Mouse (Mus musculus): Measurements from ENCODE around the gene Fer1l4. TPM values are rescaled to one million over a fixed set of nuclear protein-coding genes. Genes with fewer than 3 reads are reported as not detected.

Gene Fer1l4
- polyA plus RNA-seq (2014; fragmentation: Nextera tagmentation; extraction: Ambion mirVana) = not detected in 2 replicates

DNA sequence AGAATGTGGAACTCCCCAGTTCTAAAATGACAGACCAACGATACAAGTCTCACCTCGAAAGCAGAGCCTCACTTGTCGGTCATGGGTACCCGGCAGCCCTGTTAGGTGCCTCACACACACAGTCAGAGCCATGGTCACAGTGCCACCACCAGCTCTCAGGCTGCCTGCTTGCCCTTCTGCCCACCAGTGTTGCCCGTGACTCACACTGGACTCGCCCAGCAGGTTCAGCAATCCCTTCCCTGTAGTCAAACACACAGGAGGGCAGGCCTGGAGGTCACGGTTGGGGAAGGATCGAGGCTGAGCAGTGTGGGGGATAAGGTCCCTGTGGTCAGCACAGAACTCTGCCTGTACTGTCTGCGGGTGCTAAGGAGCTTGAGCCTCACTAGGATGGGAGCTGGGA is at the start of gene Fer1l4:
Gene Fer1l4 (minus strand): TSS at position 132 of the 400 bp plus-strand sequence.
- WGBS = 80% methylated on average over 9 of the region's 9 CpGs
- H3K36me3 ChIP-seq (replicated peaks; ENCODE audit: control insufficient read depth, insufficient read depth) = no peaks in the 10 kb centered on the region
- no peak within 1 kb of the TSS for H3K4me2 ChIP-seq (replicated peaks)
- no peaks in the 10 kb centered on the region for H3K4me1 ChIP-seq (replicated peaks; ENCODE audit: control insufficient read depth, insufficient read depth, low read length)
- ATAC-seq (ENCODE audit: low FRiP score) (no peak), DNase-seq (ENCODE audit: low spot score) (no peak)
- H3K9me3 ChIP-seq (ENCODE audit: control insufficient read depth, low read length) = no peaks in the 10 kb centered on the region
- H3K4me3 ChIP-seq (replicated peaks; ENCODE audit: low read length) = no peak within 1 kb of the TSS
- no peak within 1 kb of the TSS for H3K27ac ChIP-seq
- no peaks in the 10 kb centered on the region for H3K27me3 ChIP-seq (ENCODE audit: control insufficient read depth, insufficient read depth, low read length)
- H3K9ac ChIP-seq = no peak within 1 kb of the TSS

DNA sequence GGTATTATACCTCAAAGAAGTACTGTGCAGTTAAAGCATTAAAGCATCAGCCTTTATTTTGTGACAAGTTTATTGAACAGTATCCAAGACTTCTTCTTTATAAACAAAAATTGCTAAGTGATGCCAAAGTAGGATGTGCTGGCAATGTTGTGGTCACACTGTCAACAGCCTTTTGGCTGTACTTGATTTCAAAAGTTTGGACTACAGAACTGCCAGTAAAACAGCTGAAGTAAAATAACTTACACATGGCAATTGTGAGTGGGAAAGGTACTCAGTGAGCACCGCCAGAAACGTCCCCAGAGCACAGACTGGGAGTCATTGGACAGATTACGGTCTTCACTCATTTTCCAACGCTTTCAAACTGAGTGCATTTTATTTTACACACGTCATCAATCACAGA is 39.2 kb upstream of the Fer1l4 start:
- Histone ChIP-seq H3K9me3 (ENCODE audit: control insufficient read depth, low read length) (no peaks in the 10 kb centered on the region), H3K4me2 (replicated peaks) (no peak overlapping the region), H3K27ac (no peak overlapping the region), H3K27me3 (ENCODE audit: control insufficient read depth, insufficient read depth, low read length) (no peaks in the 10 kb centered on the region), H3K9ac (no peak overlapping the region), H3K4me3 (replicated peaks; ENCODE audit: low read length) (no peak overlapping the region), H3K36me3 (replicated peaks; ENCODE audit: control insufficient read depth, insufficient read depth) (peaks cover 38% of the 10 kb centered on the region), H3K4me1 (replicated peaks; ENCODE audit: control insufficient read depth, insufficient read depth, low read length) (peaks cover 10% of the 10 kb centered on the region; the same call in 1 of the 2 replicates)
- 79% methylated on average over 5 of the region's 5 CpGs for WGBS
- DNase-seq (ENCODE audit: low spot score) = no peak
- ATAC-seq (ENCODE audit: low FRiP score) = no peak

DNA sequence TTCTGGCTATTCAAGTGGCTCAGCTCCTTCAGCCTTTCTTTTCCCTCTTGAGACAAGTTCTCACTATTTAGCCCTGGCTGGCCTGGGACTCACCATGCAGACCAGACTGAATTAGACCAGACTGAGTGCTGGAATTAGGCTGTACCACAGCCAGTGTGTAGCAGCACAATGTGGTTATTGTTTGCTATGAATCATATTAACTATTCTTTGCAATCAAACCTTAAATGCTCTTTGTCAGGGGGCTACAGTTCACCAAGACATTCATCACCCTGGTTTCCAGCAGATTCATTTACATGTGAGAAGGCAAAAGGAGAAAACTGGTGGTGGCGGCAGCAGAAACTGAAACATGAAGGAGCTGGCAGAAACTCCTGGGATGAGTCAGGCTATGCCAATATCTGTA is 37.1 kb upstream of the Fer1l4 start:
- H3K27ac ChIP-seq = 0 out of 2 replicates have a peak overlapping the region, but pooled peaks have one; percentile 9
- ATAC-seq (ENCODE audit: low FRiP score) (peak; percentile 66; the same call in 1 of the 2 replicates), DNase-seq (ENCODE audit: low spot score) (no peak)
- H3K4me3 ChIP-seq (replicated peaks; ENCODE audit: low read length) = no peak overlapping the region
- H3K9ac ChIP-seq = no peak overlapping the region
- no peaks in the 10 kb centered on the region for H3K27me3 ChIP-seq (ENCODE audit: control insufficient read depth, insufficient read depth, low read length)
- no peaks in the 10 kb centered on the region for H3K9me3 ChIP-seq (ENCODE audit: control insufficient read depth, low read length)
- H3K4me1 ChIP-seq (replicated peaks; ENCODE audit: control insufficient read depth, insufficient read depth, low read length) = peaks cover 10% of the 10 kb centered on the region; the same call in 1 of the 2 replicates
- no peak overlapping the region for H3K4me2 ChIP-seq (replicated peaks)
- 30% methylated on average over 1 of the region's 1 CpGs for WGBS
- peaks cover 17% of the 10 kb centered on the region for H3K36me3 ChIP-seq (replicated peaks; ENCODE audit: control insufficient read depth, insufficient read depth)

DNA sequence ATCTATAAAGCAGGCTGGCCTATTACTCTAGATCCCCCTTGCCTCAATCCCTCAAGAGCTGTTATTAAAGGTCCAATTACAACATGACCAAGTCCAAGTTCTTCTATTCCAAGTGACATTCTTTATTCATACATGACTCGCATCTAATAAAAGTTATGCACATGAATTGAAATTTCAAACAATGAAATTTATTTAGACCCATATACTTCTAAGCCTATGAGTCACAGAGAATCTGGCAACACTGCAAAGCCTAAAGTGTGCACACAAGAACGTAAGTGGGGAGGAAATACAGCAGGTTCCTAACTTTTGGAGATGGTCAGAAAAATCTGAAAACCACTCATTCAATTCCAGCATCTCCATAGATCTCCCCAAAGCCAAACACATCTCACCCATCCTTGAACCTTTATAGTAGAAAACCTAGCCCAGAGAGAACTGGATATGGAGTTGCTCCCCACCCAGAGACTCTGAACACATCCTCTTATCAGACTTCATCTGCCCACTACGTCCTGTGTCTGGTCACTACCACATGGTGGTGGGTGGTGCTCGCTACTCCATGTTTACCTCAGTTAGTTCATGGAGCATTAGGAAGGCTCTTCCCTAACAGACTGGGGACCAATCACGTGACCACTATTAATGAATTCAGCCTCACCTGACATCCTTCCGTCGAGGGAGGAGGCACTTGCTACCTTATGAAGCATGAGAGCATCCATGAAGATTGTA is 34.8 kb upstream of the Fer1l4 start:
- WGBS = 93% methylated on average over 7 of the region's 7 CpGs

DNA sequence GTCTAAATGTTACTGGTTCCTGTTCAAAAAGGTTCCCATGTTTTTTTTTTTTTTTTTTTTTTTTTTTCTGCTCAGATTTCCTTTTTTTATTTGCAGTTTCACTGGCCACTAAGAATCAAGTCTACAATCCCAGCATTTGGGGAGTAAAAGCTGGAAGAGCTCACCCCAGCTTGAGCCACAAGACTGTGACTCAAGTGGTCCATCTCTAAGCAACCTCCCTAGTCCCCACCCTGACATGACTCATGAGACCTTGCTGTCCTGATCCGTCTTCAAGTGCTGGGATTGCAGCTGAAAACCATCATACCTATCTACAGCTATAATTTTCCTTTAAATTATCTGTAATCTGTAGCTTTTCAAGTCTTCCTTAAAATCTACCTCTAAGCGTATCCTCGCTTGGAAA is 31.8 kb upstream of the Fer1l4 start:
- WGBS = 91% methylated on average over 3 of the region's 3 CpGs
- no peaks in the 10 kb centered on the region for H3K27me3 ChIP-seq (ENCODE audit: control insufficient read depth, insufficient read depth, low read length)
- ATAC-seq (ENCODE audit: low FRiP score) = no peak

More for the DNA sequence above, 34.8 kb upstream of the Fer1l4 start:
- Histone ChIP-seq H3K9me3 (ENCODE audit: control insufficient read depth, low read length) (no peaks in the 10 kb centered on the region), H3K4me3 (replicated peaks; ENCODE audit: low read length) (no peak overlapping the region), H3K4me1 (replicated peaks; ENCODE audit: control insufficient read depth, insufficient read depth, low read length) (peaks cover 10% of the 10 kb centered on the region; the same call in 1 of the 2 replicates), H3K27ac (no peak overlapping the region), H3K9ac (no peak overlapping the region), H3K27me3 (ENCODE audit: control insufficient read depth, insufficient read depth, low read length) (no peaks in the 10 kb centered on the region), H3K4me2 (replicated peaks) (no peak overlapping the region), H3K36me3 (replicated peaks; ENCODE audit: control insufficient read depth, insufficient read depth) (peaks cover 13% of the 10 kb centered on the region)
- ATAC-seq (ENCODE audit: low FRiP score) (no peak), DNase-seq (ENCODE audit: low spot score) (no peak)

DNA sequence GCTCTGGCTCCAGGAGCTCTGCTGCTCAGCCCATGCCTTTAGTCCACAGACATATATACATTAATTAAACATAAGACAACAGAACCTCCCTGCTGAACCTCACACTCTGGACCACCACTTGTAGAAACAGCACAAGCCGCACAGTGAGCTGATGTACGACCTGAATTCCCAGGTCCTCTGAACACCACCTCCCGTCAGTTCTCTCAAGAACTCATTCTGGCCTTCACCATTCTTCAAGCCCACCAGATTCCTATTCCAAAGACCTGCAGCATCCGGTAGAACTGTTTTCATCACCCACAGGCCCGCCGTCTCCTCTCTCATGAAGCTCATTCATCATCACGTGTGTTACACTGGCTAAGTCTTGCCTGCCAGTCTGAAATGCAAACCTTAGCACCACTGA is 27.6 kb upstream of the Fer1l4 start:
- Histone ChIP-seq H3K9ac (no peak overlapping the region), H3K4me2 (replicated peaks) (no peak overlapping the region), H3K36me3 (replicated peaks; ENCODE audit: control insufficient read depth, insufficient read depth) (peaks cover 38% of the 10 kb centered on the region), H3K4me3 (replicated peaks; ENCODE audit: low read length) (no peak overlapping the region), H3K27me3 (ENCODE audit: control insufficient read depth, insufficient read depth, low read length) (no peaks in the 10 kb centered on the region), H3K4me1 (replicated peaks; ENCODE audit: control insufficient read depth, insufficient read depth, low read length) (no peaks in the 10 kb centered on the region; the same call in 1 of the 2 replicates), H3K9me3 (ENCODE audit: control insufficient read depth, low read length) (no peaks in the 10 kb centered on the region), H3K27ac (no peak overlapping the region)
- WGBS = 81% methylated on average over 7 of the region's 7 CpGs
- DNase-seq (ENCODE audit: low spot score) (no peak), ATAC-seq (ENCODE audit: low FRiP score) (no peak)

More for the DNA sequence above, 31.8 kb upstream of the Fer1l4 start:
- no peak overlapping the region for H3K27ac ChIP-seq
- peaks cover 1% of the 10 kb centered on the region for H3K36me3 ChIP-seq (replicated peaks; ENCODE audit: control insufficient read depth, insufficient read depth)
- H3K4me1 ChIP-seq (replicated peaks; ENCODE audit: control insufficient read depth, insufficient read depth, low read length) = peaks cover 1% of the 10 kb centered on the region; the same call in 1 of the 2 replicates
- H3K9ac ChIP-seq = no peak overlapping the region
- DNase-seq (ENCODE audit: low spot score) = no peak
- H3K4me3 ChIP-seq (replicated peaks; ENCODE audit: low read length) = no peak overlapping the region
- H3K9me3 ChIP-seq (ENCODE audit: control insufficient read depth, low read length) = no peaks in the 10 kb centered on the region
- H3K4me2 ChIP-seq (replicated peaks) = no peak overlapping the region

DNA sequence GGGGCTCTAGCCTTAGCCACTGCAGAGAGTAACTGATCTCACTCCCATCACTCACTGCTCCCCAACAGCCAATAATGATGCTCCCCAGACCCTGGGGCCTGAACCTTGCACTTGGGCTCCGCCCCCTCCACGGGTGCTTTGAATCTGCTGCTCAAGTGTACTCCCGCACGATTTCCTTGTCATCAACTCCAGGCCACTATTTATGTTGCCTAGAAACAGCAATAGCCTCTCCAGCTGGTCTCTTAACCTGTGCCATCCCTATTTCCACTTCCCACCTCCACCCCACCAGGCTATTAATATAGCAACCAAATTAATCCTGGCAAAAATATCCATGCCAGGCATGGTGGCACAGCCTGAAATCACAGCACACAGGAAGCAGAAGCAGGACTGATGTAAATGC is 26.9 kb upstream of the Fer1l4 start:
- Histone ChIP-seq H3K4me1 (replicated peaks; ENCODE audit: control insufficient read depth, insufficient read depth, low read length) (no peaks in the 10 kb centered on the region; the same call in 1 of the 2 replicates), H3K36me3 (replicated peaks; ENCODE audit: control insufficient read depth, insufficient read depth) (peaks cover 46% of the 10 kb centered on the region), H3K27ac (no peak overlapping the region), H3K27me3 (ENCODE audit: control insufficient read depth, insufficient read depth, low read length) (no peaks in the 10 kb centered on the region), H3K9me3 (ENCODE audit: control insufficient read depth, low read length) (no peaks in the 10 kb centered on the region), H3K4me3 (replicated peaks; ENCODE audit: low read length) (no peak overlapping the region), H3K9ac (no peak overlapping the region), H3K4me2 (replicated peaks) (no peak overlapping the region)
- ATAC-seq (ENCODE audit: low FRiP score) (no peak), DNase-seq (ENCODE audit: low spot score) (no peak)
- WGBS = 54% methylated on average over 4 of the region's 4 CpGs

DNA sequence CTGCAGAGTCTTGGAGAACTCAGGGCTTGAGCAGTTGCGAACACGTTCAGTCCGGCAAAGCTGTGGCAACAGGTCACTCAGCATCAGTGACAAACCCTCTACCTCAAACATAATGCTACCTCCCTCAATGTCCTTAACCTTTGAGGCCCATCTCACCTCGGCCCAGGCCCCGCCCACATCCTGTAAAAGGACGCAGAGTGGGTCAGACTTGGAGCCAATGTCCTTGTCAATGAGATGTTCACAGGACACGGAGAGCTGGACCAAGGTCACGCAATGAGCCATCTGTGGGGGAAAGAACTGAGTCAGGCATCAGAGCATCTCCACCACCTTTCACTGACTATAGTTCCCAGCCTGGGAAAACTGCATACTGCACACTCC is 26.4 kb upstream of the Fer1l4 start:
- Histone ChIP-seq H3K27ac (no peak overlapping the region), H3K4me3 (replicated peaks; ENCODE audit: low read length) (no peak overlapping the region), H3K4me1 (replicated peaks; ENCODE audit: control insufficient read depth, insufficient read depth, low read length) (no peaks in the 10 kb centered on the region; the same call in 1 of the 2 replicates), H3K9me3 (ENCODE audit: control insufficient read depth, low read length) (no peaks in the 10 kb centered on the region), H3K4me2 (replicated peaks) (no peak overlapping the region), H3K9ac (no peak overlapping the region), H3K36me3 (replicated peaks; ENCODE audit: control insufficient read depth, insufficient read depth) (peaks cover 51% of the 10 kb centered on the region), H3K27me3 (ENCODE audit: control insufficient read depth, insufficient read depth, low read length) (no peaks in the 10 kb centered on the region)
- 93% methylated on average over 8 of the region's 8 CpGs for WGBS
- DNase-seq (ENCODE audit: low spot score) (no peak), ATAC-seq (ENCODE audit: low FRiP score) (no peak)

DNA sequence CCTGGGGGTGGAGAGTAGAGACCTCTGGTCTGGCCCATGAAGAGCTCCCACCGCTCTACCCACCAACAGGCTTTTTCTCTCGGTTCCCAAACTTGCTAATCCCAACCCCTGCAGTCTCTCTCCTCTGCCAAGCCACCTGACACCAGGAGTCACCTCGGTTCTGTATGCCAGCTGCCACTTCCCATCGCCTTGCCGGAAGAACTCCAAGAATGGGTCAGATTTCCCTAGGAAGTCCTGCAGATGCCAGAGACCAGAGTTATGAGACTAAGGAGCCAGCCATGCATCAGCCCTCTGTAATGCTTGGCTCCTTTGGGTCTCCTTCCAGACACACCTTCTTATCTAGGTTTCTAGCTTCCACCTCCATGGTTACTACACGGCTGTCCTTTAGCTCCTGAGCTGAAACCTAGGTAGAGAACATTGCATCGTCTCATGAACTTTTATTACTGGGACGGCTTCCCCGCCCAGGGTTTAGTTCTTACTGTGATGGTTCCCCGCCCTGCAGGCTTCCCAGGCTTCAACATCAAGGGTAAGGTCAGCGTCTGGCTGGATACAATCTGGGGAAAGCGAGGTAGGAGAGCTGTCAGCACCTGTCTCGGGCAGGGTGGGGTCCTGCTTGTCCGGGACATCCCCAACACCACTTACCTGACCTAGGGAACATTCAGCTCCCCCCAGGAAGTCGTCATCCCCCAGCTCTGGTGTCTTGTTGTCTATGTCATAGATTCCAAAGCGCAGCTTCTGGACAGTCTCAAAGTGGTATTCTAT is 25.9 kb upstream of the Fer1l4 start:
- Histone ChIP-seq H3K9me3 (ENCODE audit: control insufficient read depth, low read length) (no peaks in the 10 kb centered on the region), H3K4me1 (replicated peaks; ENCODE audit: control insufficient read depth, insufficient read depth, low read length) (no peaks in the 10 kb centered on the region; the same call in 1 of the 2 replicates), H3K36me3 (replicated peaks; ENCODE audit: control insufficient read depth, insufficient read depth) (peaks cover 56% of the 10 kb centered on the region), H3K27ac (no peak overlapping the region), H3K27me3 (ENCODE audit: control insufficient read depth, insufficient read depth, low read length) (no peaks in the 10 kb centered on the region), H3K9ac (no peak overlapping the region), H3K4me3 (replicated peaks; ENCODE audit: low read length) (no peak overlapping the region), H3K4me2 (replicated peaks) (no peak overlapping the region)
- ATAC-seq (ENCODE audit: low FRiP score) (no peak), DNase-seq (ENCODE audit: low spot score) (no peak)
- 94% methylated on average over 16 of the region's 16 CpGs for WGBS
